Mouse (Mus musculus) stomach, postnatal 0 days (tissue): Measurements from ENCODE around the gene Kif26b.

Experiments
- CTCF ChIP-seq: IDR thresholded peaks from 2 replicates; pipeline ENCODE4 v1.5.1; 2016; ENCODE audit warnings: antibody characterized with exemption, low read depth, mild to moderate bottlenecking, moderate library complexity
- EP300 ChIP-seq: optimal IDR thresholded peaks from 2 replicates; pipeline ENCODE3; 2016; ENCODE audit warnings: antibody characterized with exemption

DNA sequence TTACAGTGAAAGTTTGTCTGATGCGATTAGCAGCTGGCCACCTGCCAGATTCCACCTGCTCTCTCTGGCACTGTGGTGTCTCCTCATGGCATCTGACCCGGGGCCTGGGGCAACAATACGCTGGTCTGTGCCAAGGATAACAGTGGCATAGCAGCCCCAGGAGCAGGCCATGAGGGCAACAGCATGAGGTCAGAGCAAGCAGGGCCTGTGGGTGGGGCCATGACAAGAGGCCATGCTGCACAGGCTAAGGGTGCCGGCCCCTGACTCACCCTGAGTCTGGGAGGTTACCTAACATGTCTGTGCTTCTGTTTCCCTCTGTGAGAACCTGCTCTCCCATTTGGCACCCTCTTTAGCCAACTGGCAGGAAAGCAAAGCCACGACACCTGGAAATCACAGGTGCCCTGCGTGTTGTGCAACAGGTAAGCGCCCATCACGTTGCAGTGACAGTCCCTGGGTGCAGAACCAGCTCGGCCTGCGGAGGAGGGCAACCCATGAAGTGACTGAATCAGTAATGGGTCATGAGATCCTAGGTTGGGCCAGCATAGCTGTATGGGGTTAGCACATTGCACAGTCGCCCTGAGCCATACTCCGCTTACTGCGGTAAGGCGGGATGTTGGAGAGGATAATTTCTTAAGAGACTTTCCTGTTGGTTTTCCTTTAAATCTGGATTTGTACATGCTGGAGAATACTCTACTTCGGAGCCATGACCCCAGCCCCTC is 72.1 kb downstream of the Kif26b start:
- TF ChIP-seq EP300 (no peak), CTCF (no peak)
